Mouse (Mus musculus): Measurements from ENCODE around the gene Dact2. TPM values are rescaled to one million over a fixed set of nuclear protein-coding genes. Genes with fewer than 3 reads are reported as not detected.

Dact2 gene
- polyA plus RNA-seq, 1 experiment from 2014 or later = 12.9 TPM

GRCm38 (mm10) chr17:14172184-14172583 is 31.9 kb downstream of the Dact2 start:
- Histone ChIP-seq H3K9ac (no peak overlapping the region), H3K9me3 (replicated peaks) (no peaks in the 10 kb centered on the region), H3K27ac (peak overlapping the region; percentile 82), H3K36me3 (no peaks in the 10 kb centered on the region), H3K4me3 (replicated peaks) (no peak overlapping the region), H3K27me3 (peaks cover 12% of the 10 kb centered on the region; the same call in 1 of the 2 replicates), H3K4me1 (peaks cover 86% of the 10 kb centered on the region), H3K4me2 (no peak overlapping the region)
- ATAC-seq (replicated peaks; ENCODE audit: low FRiP score) = no peak
- 46% methylated on average over 3 of the region's 3 CpGs for WGBS

- peaks cover 22% of the 10 kb centered on the region for H3K27me3 ChIP-seq
- 28% methylated on average over 5 of the region's 5 CpGs for WGBS
- no peak overlapping the region for H3K9ac ChIP-seq
- H3K36me3 ChIP-seq = no peaks in the 10 kb centered on the region
- no peak overlapping the region for H3K4me3 ChIP-seq (replicated peaks)
- 0 out of 2 replicates have a peak, but pooled peaks have one; percentile 7 for ATAC-seq (replicated peaks; ENCODE audit: low FRiP score)
- peak overlapping the region; percentile 82 for H3K27ac ChIP-seq
- H3K9me3 ChIP-seq (replicated peaks) = no peaks in the 10 kb centered on the region
- H3K4me1 ChIP-seq = peaks cover 88% of the 10 kb centered on the region
- H3K4me2 ChIP-seq = no peak overlapping the region
Measured at GRCm38 (mm10) chr17:14170961-14171479, 33.1 kb downstream of the Dact2 start.

- no peaks in the 10 kb centered on the region for H3K36me3 ChIP-seq
- no peak overlapping the region for H3K4me2 ChIP-seq
- H3K27ac ChIP-seq = no peak overlapping the region
- no peak overlapping the region for H3K9ac ChIP-seq
- no peaks in the 10 kb centered on the region for H3K9me3 ChIP-seq (replicated peaks)
- no peak overlapping the region for H3K4me3 ChIP-seq (replicated peaks)
- H3K4me1 ChIP-seq = peaks cover 93% of the 10 kb centered on the region
- 68% methylated on average over 11 of the region's 11 CpGs for WGBS
- no peak for ATAC-seq (replicated peaks; ENCODE audit: low FRiP score)
- H3K27me3 ChIP-seq = peaks cover 14% of the 10 kb centered on the region
Measured at GRCm38 (mm10) chr17:14169431-14169830, 34.7 kb downstream of the Dact2 start.

GRCm38 (mm10) chr17:14167594-14167993 is 36.5 kb downstream of the Dact2 start:
- 52% methylated on average over 5 of the region's 5 CpGs for WGBS
- no peak overlapping the region for H3K9ac ChIP-seq
- no peaks in the 10 kb centered on the region for H3K36me3 ChIP-seq
- H3K9me3 ChIP-seq (replicated peaks) = no peaks in the 10 kb centered on the region
- H3K4me3 ChIP-seq (replicated peaks) = no peak overlapping the region
- no peak overlapping the region for H3K27ac ChIP-seq
- ATAC-seq (replicated peaks; ENCODE audit: low FRiP score) = no peak
- H3K4me1 ChIP-seq = peaks cover 87% of the 10 kb centered on the region
- H3K27me3 ChIP-seq = peaks cover 18% of the 10 kb centered on the region; the same call in 1 of the 2 replicates
- no peak overlapping the region for H3K4me2 ChIP-seq

GRCm38 (mm10) chr17:14166746-14167432 is 37.2 kb downstream of the Dact2 start:
- Histone ChIP-seq H3K27me3 (peaks cover 20% of the 10 kb centered on the region; the same call in 1 of the 2 replicates), H3K36me3 (no peaks in the 10 kb centered on the region), H3K4me1 (peaks cover 82% of the 10 kb centered on the region), H3K9ac (no peak overlapping the region), H3K4me3 (replicated peaks) (no peak overlapping the region), H3K9me3 (replicated peaks) (no peaks in the 10 kb centered on the region), H3K4me2 (no peak overlapping the region), H3K27ac (peak overlapping the region; percentile 82; the same call in 1 of the 2 replicates)
- ATAC-seq (replicated peaks; ENCODE audit: low FRiP score) = no peak
- WGBS = 64% methylated on average over 6 of the region's 6 CpGs

- 34% methylated on average over 9 of the region's 9 CpGs for WGBS
- no peaks in the 10 kb centered on the region for H3K9me3 ChIP-seq (replicated peaks)
- no peak overlapping the region for H3K9ac ChIP-seq
- ATAC-seq (replicated peaks; ENCODE audit: low FRiP score) = no peak
- peaks cover 23% of the 10 kb centered on the region; the same call in 1 of the 2 replicates for H3K27me3 ChIP-seq
- H3K4me1 ChIP-seq = peaks cover 75% of the 10 kb centered on the region
- H3K4me2 ChIP-seq = peak overlapping the region; percentile 36
- peak overlapping the region; percentile 82 for H3K27ac ChIP-seq
- no peaks in the 10 kb centered on the region for H3K36me3 ChIP-seq
- no peak overlapping the region for H3K4me3 ChIP-seq (replicated peaks)
Measured at GRCm38 (mm10) chr17:14165934-14166610, 38.0 kb downstream of the Dact2 start.

- 4% methylated on average over 10 of the region's 10 CpGs for WGBS
- no peak overlapping the region for H3K9ac ChIP-seq
- H3K4me1 ChIP-seq = peaks cover 68% of the 10 kb centered on the region
- ATAC-seq (replicated peaks; ENCODE audit: low FRiP score) = peak; percentile 80
- peak overlapping the region; percentile 82 for H3K27ac ChIP-seq
- H3K27me3 ChIP-seq = peaks cover 27% of the 10 kb centered on the region; the same call in 1 of the 2 replicates
- no peaks in the 10 kb centered on the region for H3K36me3 ChIP-seq
- no peak overlapping the region for H3K4me3 ChIP-seq (replicated peaks)
- no peaks in the 10 kb centered on the region for H3K9me3 ChIP-seq (replicated peaks)
- peak overlapping the region; percentile 36 for H3K4me2 ChIP-seq
Measured at GRCm38 (mm10) chr17:14165332-14165876, 38.7 kb downstream of the Dact2 start.

GRCm38 (mm10) chr17:14160846-14161245 is 43.3 kb downstream of the Dact2 start:
- WGBS = 88% methylated on average over 3 of the region's 3 CpGs
- no peak overlapping the region for H3K27ac ChIP-seq
- no peak overlapping the region for H3K4me3 ChIP-seq (replicated peaks)
- peaks cover 29% of the 10 kb centered on the region for H3K4me1 ChIP-seq
- no peaks in the 10 kb centered on the region for H3K36me3 ChIP-seq
- no peak overlapping the region for H3K4me2 ChIP-seq
- H3K27me3 ChIP-seq = peaks cover 19% of the 10 kb centered on the region
- no peak overlapping the region for H3K9ac ChIP-seq
- ATAC-seq (replicated peaks; ENCODE audit: low FRiP score) = no peak
- no peaks in the 10 kb centered on the region for H3K9me3 ChIP-seq (replicated peaks)

- Histone ChIP-seq H3K27me3 (peaks cover 17% of the 10 kb centered on the region), H3K27ac (no peak overlapping the region), H3K4me2 (no peak overlapping the region), H3K4me1 (0 out of 2 replicates have a peak, but pooled peaks cover 4% of the 10 kb centered on the region), H3K4me3 (replicated peaks) (no peak overlapping the region), H3K9me3 (replicated peaks) (no peaks in the 10 kb centered on the region), H3K36me3 (no peaks in the 10 kb centered on the region), H3K9ac (no peak overlapping the region)
- no peak for ATAC-seq (replicated peaks; ENCODE audit: low FRiP score)
- WGBS = 32% methylated on average over 7 of the region's 7 CpGs
Measured at GRCm38 (mm10) chr17:14157779-14158195, 46.3 kb downstream of the Dact2 start.

Other genes starting within 250 kb of the Dact2 start
- not detected in 2 replicates for gene Gm7356, start 200.6 kb downstream of the Dact2 start, polyA plus RNA-seq (2015; fragmentation: Nextera tagmentation; extraction: Ambion mirVana)
- not detected in 2 replicates for gene Gm7358, start 144.8 kb downstream of the Dact2 start, polyA plus RNA-seq (2015; fragmentation: Nextera tagmentation; extraction: Ambion mirVana)
- gene Smoc2, start 75.2 kb upstream of the Dact2 start, polyA plus RNA-seq (2015; fragmentation: Nextera tagmentation; extraction: Ambion mirVana) = 73.9 and 89.7 TPM in 2 replicates

All from kidney, embryonic 15.5 days (tissue).